Mouse (Mus musculus) heart, embryonic 13.5 days (tissue): ENCODE measurements around the gene Gsto2. TPM values are rescaled to one million over a fixed set of nuclear protein-coding genes. Genes with fewer than 3 reads are reported as not detected.
A peak's percentile ranks its signal among the peaks of the same experiment; 100 is the strongest.

Experiments used
- ATAC-seq: fragments of 200-750 bp; cut with Nextera tagmentation; 2 replicates; pipeline ENCODE4 v1.8.0; 2017; ENCODE audit warnings: moderate TSS enrichment; ENCODE audit not compliant: insufficient number of reproducible peaks, low FRiP score, low TSS enrichment; ENCODE audit errors: extremely low read depth
- H3K27ac ChIP-seq: fragments of 300-500 bp; sonication (generic); replicated peaks from 2 replicates; pipeline ENCODE4 v1.5.1; 2015; ENCODE audit warnings: moderate library complexity, mild to moderate bottlenecking, inconsistent platforms
- H3K27me3 ChIP-seq: fragments of 300-500 bp; sonication (generic); replicated peaks from 2 replicates; pipeline ENCODE4 v1.6.1; 2015; ENCODE audit warnings: mild to moderate bottlenecking, inconsistent platforms
- H3K36me3 ChIP-seq: fragments of 300-500 bp; sonication (generic); 2 replicates; pipeline ENCODE4 v1.6.1; 2015; ENCODE audit warnings: mild to moderate bottlenecking, inconsistent platforms
- H3K4me1 ChIP-seq: fragments of 300-500 bp; sonication (generic); 2 replicates; pipeline ENCODE4 v1.6.1; 2015; ENCODE audit warnings: inconsistent platforms
- H3K4me2 ChIP-seq: fragments of 300-500 bp; sonication (generic); 2 replicates; pipeline ENCODE4 v1.6.1; 2015; ENCODE audit warnings: inconsistent platforms, mild to moderate bottlenecking, moderate library complexity
- H3K4me3 ChIP-seq: fragments of 300-500 bp; sonication (generic); 2 replicates; pipeline ENCODE4 v1.5.1; 2015; ENCODE audit warnings: moderate library complexity, mild to moderate bottlenecking, inconsistent platforms
- H3K9ac ChIP-seq: fragments of 300-500 bp; sonication (generic); 2 replicates; pipeline ENCODE4 v1.6.1; 2015; ENCODE audit warnings: inconsistent platforms, mild to moderate bottlenecking, moderate library complexity
- H3K9me3 ChIP-seq: fragments of 300-500 bp; sonication (generic); 2 replicates; pipeline ENCODE4 v1.6.1; 2016; ENCODE audit warnings: inconsistent platforms
- WGBS: fragments of 180-500 bp; shearing (Covaris S2); methylation state at CpG from one replicate; pipeline ENCODE4 v1.1.7; 2015; ENCODE audit warnings: mixed read lengths; 5-methylcytosine and 5-hydroxymethylcytosine counted together
- polyA plus RNA-seq: library from polyadenylated mRNA; unstranded; fragments of >200 nt; fragmentation: Nextera tagmentation; extraction: Ambion mirVana; gene quantifications from 2 replicates; pipeline ENCODE4 v1.2.1, GENCODE M21; 2015

Gsto2 gene
- polyA plus RNA-seq, 1 experiment from 2014 or later, result 1.4 TPM

DNA sequence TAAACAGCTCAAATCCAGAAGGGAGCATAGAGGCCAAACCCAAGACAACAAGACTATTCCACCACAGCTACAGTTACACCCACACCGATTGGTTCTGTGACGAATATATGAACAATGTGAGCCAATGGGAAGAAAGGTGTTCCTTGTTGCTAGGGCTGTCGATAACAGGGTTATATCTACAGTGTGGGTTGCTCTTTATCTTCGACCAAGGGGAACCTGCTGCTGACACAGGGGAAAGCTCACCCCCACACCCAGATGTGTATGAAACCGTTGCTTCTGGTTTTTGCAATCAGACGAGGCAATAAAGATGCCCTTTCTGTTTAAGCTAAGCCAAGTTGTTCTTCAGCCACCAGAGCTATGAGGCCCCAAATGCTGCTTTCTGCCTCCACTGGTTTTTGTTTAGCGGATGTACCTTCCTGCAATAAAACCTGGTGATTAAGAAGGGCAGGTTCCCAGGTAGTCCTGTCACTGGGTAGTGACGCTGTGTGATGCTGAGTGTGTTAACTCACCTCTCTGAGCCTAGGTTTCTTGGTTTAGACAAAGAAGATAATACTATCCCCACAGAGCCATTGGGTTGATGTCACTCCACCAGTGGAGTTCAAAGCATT is 33.2 kb downstream of the Gsto2 start:
- Histone ChIP-seq H3K4me1 (peaks cover 37% of the 10 kb centered on the region), H3K9ac (no peak overlapping the region), H3K4me3 (no peak overlapping the region), H3K27me3 (no peaks in the 10 kb centered on the region), H3K27ac (no peak overlapping the region), H3K4me2 (no peak overlapping the region), H3K36me3 (peaks cover 71% of the 10 kb centered on the region), H3K9me3 (no peaks in the 10 kb centered on the region)
- WGBS, result 71% methylated on average over 8 of the region's 8 CpGs
- ATAC-seq, result no peak

DNA sequence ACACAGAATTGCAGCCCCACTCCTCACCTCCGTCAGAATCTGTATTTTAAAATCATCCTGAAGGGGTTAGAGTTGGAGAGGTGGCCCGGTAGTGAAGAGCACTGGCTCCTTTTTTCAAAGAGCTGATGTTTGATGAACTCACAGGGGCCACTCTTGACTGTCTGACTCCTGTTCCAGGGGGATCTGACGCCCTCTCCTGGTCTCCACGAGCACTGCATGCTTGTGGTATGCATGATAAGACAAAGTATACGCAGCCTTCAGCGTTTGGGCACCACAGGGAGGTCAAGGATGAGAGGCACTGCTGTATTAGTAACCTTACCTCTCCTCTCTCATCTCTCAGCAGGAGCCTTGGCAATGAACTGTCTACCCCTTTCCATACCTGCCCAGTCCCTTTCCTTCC is 34.7 kb downstream of the Gsto2 start:
- ATAC-seq, result no peak
- H3K27me3 ChIP-seq, result no peaks in the 10 kb centered on the region
- peaks cover 45% of the 10 kb centered on the region for H3K4me1 ChIP-seq

DNA sequence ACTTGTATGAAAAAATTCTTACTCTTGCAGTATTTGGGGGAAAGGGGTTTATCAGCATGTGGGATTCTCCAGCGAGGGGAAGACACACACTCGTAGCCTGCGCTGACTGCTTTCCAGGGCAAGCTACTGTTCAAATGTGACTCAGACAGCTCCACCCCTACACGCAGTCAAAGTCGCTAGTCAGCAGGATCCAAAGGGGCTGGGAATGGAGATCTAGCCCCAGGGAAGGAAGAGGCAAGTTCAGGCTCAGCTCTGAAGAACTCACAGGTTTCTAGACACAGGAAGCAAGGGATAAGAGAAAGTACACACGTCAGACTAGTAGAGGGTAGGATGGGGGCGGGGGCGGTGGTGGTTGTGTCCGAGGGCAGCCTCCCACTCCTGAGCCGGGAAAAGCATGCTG is 35.2 kb downstream of the Gsto2 start:
- WGBS, result 73% methylated on average over 10 of the region's 10 CpGs
- Histone ChIP-seq H3K4me2 (no peak overlapping the region), H3K9ac (no peak overlapping the region), H3K36me3 (peaks cover 51% of the 10 kb centered on the region), H3K27ac (no peak overlapping the region), H3K4me1 (peaks cover 50% of the 10 kb centered on the region), H3K4me3 (no peak overlapping the region), H3K27me3 (no peaks in the 10 kb centered on the region), H3K9me3 (no peaks in the 10 kb centered on the region)
- ATAC-seq, result no peak

More for the DNA sequence above, 34.7 kb downstream of the Gsto2 start:
- H3K4me2 ChIP-seq, result no peak overlapping the region
- H3K27ac ChIP-seq, result no peak overlapping the region
- WGBS, result 68% methylated on average over 6 of the region's 6 CpGs
- no peak overlapping the region for H3K4me3 ChIP-seq
- H3K9me3 ChIP-seq, result no peaks in the 10 kb centered on the region
- H3K9ac ChIP-seq, result no peak overlapping the region
- H3K36me3 ChIP-seq, result peaks cover 56% of the 10 kb centered on the region

DNA sequence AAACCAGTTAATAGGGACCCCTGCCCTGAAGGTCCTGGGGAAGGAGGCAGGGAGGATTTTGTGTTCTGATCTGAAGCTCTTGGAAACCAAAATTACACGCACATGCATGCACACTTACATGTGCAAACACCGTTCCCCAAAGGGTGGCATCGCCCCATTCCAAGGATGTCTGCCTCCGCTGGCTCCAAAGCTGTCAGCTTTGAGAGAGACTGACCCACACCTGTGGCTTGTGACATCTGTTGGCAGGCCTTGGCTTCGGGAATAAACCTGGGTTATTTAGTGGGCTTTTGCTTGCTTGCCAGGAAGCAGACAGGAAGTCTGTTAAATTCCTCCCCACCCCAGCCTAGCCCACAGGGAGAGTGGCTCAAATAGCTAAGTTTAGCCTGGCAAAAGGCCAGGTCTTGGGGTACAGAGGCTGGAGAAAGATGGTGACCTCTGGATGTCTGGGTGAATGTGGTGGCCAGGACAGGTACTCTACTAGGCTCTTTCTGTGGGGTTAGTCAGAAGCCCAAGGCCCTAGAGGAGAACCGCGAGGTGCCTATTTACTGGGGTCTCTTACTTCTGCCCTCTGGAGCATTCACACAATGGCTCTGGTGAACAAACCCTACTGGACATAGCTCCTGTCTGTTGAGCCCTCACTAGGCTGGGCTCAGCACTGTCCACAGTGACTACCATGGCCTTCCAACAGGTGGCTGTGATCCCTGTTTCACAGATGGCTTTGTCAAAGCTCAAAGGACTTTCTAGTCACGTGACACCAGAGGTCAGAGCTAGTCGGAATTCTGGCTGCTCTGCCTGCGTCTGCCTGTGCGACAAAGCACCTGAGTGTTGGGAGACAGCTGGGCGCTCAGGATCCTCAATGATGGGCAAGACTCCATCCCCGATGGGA is 37.2 kb downstream of the Gsto2 start:
- peaks cover 37% of the 10 kb centered on the region for H3K36me3 ChIP-seq
- H3K4me3 ChIP-seq, result no peak overlapping the region
- peak; percentile 26; the same call in 1 of the 2 replicates for ATAC-seq
- H3K27me3 ChIP-seq, result no peaks in the 10 kb centered on the region
- WGBS, result 53% methylated on average over 13 of the region's 13 CpGs
- H3K4me1 ChIP-seq, result peaks cover 53% of the 10 kb centered on the region
- no peaks in the 10 kb centered on the region for H3K9me3 ChIP-seq
- H3K9ac ChIP-seq, result peak overlapping the region; percentile 28
- peak overlapping the region; percentile 90 for H3K27ac ChIP-seq
- peak overlapping the region; percentile 51 for H3K4me2 ChIP-seq

DNA sequence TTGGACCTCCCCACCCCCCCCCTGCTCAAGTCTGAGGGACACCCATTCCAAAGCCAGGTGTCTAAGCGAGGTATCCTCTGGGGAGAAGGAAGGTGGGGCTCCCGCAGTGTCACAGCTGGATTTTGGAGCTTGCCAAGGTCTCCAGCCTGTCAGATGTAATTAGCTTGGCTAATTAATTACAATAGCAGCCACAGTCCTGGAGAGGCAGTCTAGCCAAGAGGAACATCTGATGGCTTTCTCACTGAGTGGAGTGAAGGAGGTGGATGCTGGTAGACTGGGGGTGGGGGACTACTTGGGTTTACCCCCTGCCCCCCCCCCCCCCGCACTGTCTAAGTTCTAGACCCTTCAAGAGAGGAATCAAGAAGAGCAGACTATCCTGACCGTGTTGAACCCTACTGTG is 38.3 kb downstream of the Gsto2 start:
- H3K4me3 ChIP-seq, result no peak overlapping the region
- H3K36me3 ChIP-seq, result peaks cover 30% of the 10 kb centered on the region
- no peak for ATAC-seq
- H3K27ac ChIP-seq, result peak overlapping the region; percentile 90
- 0 out of 2 replicates have a peak overlapping the region, but pooled peaks have one; percentile 28 for H3K9ac ChIP-seq
- H3K4me2 ChIP-seq, result no peak overlapping the region
- 71% methylated on average over 4 of the region's 4 CpGs for WGBS
- no peaks in the 10 kb centered on the region for H3K27me3 ChIP-seq
- H3K4me1 ChIP-seq, result peaks cover 59% of the 10 kb centered on the region
- H3K9me3 ChIP-seq, result no peaks in the 10 kb centered on the region

DNA sequence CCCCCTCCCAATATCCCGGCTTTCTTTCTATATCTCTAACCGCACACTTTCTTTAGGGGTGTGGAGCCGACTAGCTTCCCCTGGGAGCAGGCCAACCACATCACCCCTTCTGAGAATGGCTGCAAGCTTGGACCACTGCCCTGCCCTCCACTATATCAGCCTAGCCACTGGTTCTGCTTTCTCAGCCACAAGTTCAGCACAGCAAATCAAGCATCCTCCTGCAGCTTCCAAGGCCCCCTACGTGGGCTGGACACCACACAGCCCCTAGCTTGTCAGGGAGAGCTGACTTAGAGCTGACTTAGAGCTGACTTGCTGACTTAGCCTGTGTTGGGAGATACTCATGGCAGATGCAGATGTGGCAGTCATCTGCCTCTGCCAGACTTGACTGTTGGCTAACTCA is 39.7 kb downstream of the Gsto2 start:
- Histone ChIP-seq H3K4me2 (no peak overlapping the region), H3K9ac (0 out of 2 replicates have a peak overlapping the region, but pooled peaks have one; percentile 12), H3K36me3 (peaks cover 18% of the 10 kb centered on the region), H3K9me3 (no peaks in the 10 kb centered on the region), H3K27ac (no peak overlapping the region; the same call in 1 of the 2 replicates), H3K27me3 (no peaks in the 10 kb centered on the region), H3K4me1 (peaks cover 71% of the 10 kb centered on the region), H3K4me3 (no peak overlapping the region)
- no peak for ATAC-seq
- WGBS, result 62% methylated on average over 4 of the region's 4 CpGs

DNA sequence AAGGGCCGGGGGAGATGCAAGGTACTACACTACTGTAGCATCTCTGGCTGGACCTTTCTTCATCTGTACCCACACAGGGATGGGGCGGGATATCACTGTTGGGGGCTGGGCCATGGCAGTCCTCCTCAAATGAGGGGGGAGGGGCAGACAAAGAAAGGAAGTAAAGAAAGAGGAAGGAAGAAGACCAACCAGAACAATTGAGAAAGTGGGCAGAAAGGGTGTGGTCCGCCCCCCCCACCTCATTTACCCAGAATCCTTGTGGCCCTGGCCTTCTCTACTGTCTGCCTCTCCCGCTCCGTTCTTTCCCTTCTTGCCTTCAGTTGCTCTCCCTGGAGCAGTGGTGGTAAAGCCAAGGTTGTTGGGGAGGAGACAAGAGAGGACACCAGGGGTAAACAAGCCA is 40.3 kb downstream of the Gsto2 start:
- Histone ChIP-seq H3K36me3 (peaks cover 13% of the 10 kb centered on the region), H3K9ac (no peak overlapping the region), H3K4me3 (no peak overlapping the region), H3K27me3 (no peaks in the 10 kb centered on the region), H3K27ac (no peak overlapping the region), H3K4me1 (peaks cover 71% of the 10 kb centered on the region), H3K9me3 (no peaks in the 10 kb centered on the region), H3K4me2 (no peak overlapping the region)
- ATAC-seq, result no peak
- WGBS, result 70% methylated on average over 5 of the region's 5 CpGs

DNA sequence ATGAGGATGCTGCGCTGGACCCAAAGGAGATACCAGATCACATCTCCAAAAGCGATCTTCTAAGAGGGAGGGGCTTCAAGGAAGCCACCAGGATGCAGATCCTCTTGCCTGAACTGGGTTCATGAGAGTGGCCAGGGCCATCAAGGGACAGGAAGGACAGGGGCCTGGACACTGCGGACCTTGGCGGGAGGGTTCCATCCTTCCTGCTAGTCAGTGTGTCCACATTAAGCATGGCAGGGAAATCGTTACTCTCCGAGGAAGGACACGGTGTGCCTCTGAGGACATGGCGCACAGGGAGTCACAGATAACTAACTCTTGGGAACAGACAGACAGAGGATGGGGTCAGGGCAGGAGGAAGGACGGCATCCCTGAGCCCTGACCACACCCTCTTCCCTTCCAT is 42.3 kb downstream of the Gsto2 start:
- Histone ChIP-seq H3K4me2 (no peak overlapping the region), H3K4me1 (peaks cover 69% of the 10 kb centered on the region), H3K9me3 (no peaks in the 10 kb centered on the region), H3K27me3 (no peaks in the 10 kb centered on the region), H3K4me3 (no peak overlapping the region), H3K9ac (no peak overlapping the region), H3K36me3 (peaks cover 23% of the 10 kb centered on the region), H3K27ac (no peak overlapping the region)
- WGBS, result 78% methylated on average over 9 of the region's 9 CpGs
- ATAC-seq, result no peak

DNA sequence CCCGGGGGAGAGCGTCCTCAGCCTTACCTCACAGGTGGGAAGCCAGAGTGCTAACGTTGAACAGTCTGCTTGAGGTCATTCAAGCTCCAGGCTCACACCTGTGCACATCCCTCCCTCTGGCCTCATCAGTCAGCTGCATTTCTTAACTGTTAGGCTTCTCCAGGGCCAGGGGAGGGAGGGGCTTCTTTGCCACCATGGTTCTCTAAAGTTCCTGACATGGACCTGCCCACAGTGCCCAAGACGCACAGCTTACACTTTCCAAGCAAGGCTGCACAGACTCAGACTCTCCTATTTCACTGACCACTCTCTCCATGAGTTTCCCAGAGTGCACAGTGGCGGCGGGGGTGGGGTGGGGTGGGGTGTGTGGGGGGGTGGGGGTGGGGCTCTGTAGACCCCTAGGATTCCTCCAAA is 43.6 kb downstream of the Gsto2 start:
- Histone ChIP-seq H3K27ac (no peak overlapping the region; the same call in 1 of the 2 replicates), H3K4me2 (peak overlapping the region; percentile 63), H3K27me3 (no peaks in the 10 kb centered on the region), H3K9ac (peak overlapping the region; percentile 66), H3K36me3 (peaks cover 26% of the 10 kb centered on the region), H3K4me3 (no peak overlapping the region), H3K4me1 (peaks cover 62% of the 10 kb centered on the region), H3K9me3 (no peaks in the 10 kb centered on the region)
- 27% methylated on average over 6 of the region's 6 CpGs for WGBS
- ATAC-seq, result no peak

DNA sequence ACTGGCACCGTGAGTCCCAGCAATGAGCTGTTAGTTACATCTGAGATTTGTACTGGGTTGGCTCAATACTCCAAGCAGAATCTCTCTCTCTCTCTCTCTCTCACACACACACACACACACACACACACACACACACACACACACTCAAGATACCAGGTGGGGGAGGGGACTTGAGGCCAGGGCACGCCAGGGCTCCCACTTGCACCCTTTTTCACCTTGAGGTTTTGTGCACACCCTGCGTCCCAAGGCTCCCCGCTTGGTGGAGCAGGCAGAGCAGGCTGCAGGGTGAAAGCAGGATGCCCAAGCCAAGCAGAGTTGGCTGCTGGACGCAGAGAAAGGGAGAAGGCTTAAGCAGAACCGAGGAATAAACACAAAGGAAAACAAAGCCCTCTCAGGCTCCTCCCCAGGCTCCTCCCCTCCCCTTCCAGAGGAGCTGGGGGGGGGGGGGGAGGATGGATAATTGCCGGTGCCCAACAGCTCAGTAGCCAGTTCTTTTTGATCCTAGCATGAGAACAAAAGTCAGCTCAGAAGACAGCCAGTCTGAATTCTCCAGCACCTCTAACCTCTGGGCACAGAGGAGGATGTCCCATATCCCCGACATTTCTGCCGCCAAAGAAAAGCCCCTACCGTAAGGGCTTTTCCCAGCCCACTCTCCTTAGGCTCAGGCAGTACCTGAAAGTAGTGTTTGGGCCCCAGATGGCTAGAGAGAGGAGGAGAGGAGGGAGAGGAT is 44.2 kb downstream of the Gsto2 start:
- 6% methylated on average over 10 of the region's 10 CpGs for whole genome bisulfite sequencing
- Histone ChIP-seq H3K4me3 (peak overlapping the region; percentile 31), H3K9me3 (no peaks in the 10 kb centered on the region), H3K27me3 (no peaks in the 10 kb centered on the region), H3K4me1 (peaks cover 61% of the 10 kb centered on the region), H3K4me2 (peak overlapping the region; percentile 63), H3K9ac (peak overlapping the region; percentile 66), H3K36me3 (peaks cover 28% of the 10 kb centered on the region), H3K27ac (peak overlapping the region; percentile 68)
- ATAC-seq, result 0 out of 2 replicates have a peak, but pooled peaks have one; percentile 26

DNA sequence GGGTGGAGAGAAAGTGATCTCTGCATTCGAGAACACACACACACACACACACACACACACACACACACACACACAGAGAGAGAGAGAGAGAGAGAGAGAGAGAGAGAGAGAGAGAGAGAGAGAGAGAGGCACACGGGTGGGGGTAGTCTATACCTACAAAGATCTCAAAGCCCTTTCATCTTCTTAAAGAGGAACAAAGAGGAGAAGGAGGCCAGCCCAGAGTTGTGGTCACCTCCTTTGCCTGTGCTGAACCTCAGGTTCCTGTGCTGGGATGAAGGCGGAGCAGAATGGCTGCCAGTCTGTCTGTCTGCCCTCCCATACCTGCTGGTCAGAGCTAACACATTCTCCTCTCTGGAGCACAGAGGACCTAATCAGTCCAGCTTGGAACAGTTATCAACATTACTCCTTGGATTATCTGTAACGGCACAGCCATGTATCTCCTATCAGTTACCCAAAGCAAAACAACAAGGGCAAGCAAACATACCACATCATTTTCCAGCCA is 44.8 kb downstream of the Gsto2 start:
- no peaks in the 10 kb centered on the region for H3K27me3 ChIP-seq
- ATAC-seq, result no peak
- peak overlapping the region; percentile 66 for H3K9ac ChIP-seq
- peak overlapping the region; percentile 31 for H3K4me3 ChIP-seq
- peak overlapping the region; percentile 68 for H3K27ac ChIP-seq
- peaks cover 28% of the 10 kb centered on the region for H3K36me3 ChIP-seq
- WGBS, result 51% methylated on average over 3 of the region's 4 CpGs
- peak overlapping the region; percentile 63 for H3K4me2 ChIP-seq
- H3K4me1 ChIP-seq, result peaks cover 65% of the 10 kb centered on the region
- H3K9me3 ChIP-seq, result no peaks in the 10 kb centered on the region
